Mouse (Mus musculus) liver, postnatal 0 days (tissue): ENCODE data around the gene Mbnl2.

Experiments
- CTCF ChIP-seq: sonication (generic); IDR thresholded peaks from 2 replicates; pipeline ENCODE4 v1.5.1; 2016; ENCODE audit warnings: antibody characterized with exemption, low read depth
- EP300 ChIP-seq: IDR thresholded peaks from 2 replicates; pipeline ENCODE4 v1.6.1; 2016; ENCODE audit warnings: antibody characterized with exemption, low read depth, mild to moderate bottlenecking

- TF ChIP-seq EP300 (no peak), CTCF (no peak)
These were observed 165.2 kb downstream of the Mbnl2 start for GRCm38 (mm10) chr14:120440716-120441115.
